Mouse (Mus musculus) frontal cortex, postnatal 25 days (tissue): ENCODE measurements around the gene St3gal3.

Source experiments
- DNase-seq, 2 experiments: peaks; one replicate each; pipeline ENCODE4 v3.0.0; 2022; ENCODE audit warnings: low spot score in 2 of 2

St3gal3 gene

GRCm38 (mm10) chr4:118054615-118055014, 80.1 kb downstream of the St3gal3 start:
- no peak for DNase-seq

- DNase-seq = no peak
These were observed 80.8 kb downstream of the St3gal3 start for GRCm38 (mm10) chr4:118053904-118054303.

GRCm38 (mm10) chr4:118049606-118050302, 85.0 kb downstream of the St3gal3 start:
- DNase-seq = no peak

- DNase-seq = no peak
These were observed 90.2 kb downstream of the St3gal3 start for GRCm38 (mm10) chr4:118044510-118044909.

GRCm38 (mm10) chr4:118043331-118044002, 91.2 kb downstream of the St3gal3 start:
- DNase-seq = no peak

- DNase-seq = no peak
These were observed 91.9 kb downstream of the St3gal3 start for GRCm38 (mm10) chr4:118042671-118043320.

- no peak for DNase-seq
These were observed 93.6 kb downstream of the St3gal3 start for GRCm38 (mm10) chr4:118041145-118041544.

- DNase-seq = no peak
These were observed 94.1 kb downstream of the St3gal3 start for GRCm38 (mm10) chr4:118040650-118041049.

GRCm38 (mm10) chr4:118039964-118040363, 94.8 kb downstream of the St3gal3 start:
- DNase-seq = no peak

GRCm38 (mm10) chr4:118038023-118038422, 96.7 kb downstream of the St3gal3 start:
- no peak for DNase-seq

GRCm38 (mm10) chr4:118037406-118037805, 97.3 kb downstream of the St3gal3 start:
- no peak for DNase-seq

GRCm38 (mm10) chr4:118036531-118036930, 98.2 kb downstream of the St3gal3 start:
- DNase-seq = no peak

GRCm38 (mm10) chr4:118035090-118035489, 99.6 kb downstream of the St3gal3 start:
- no peak for DNase-seq

- no peak for DNase-seq
These were observed 101.7 kb downstream of the St3gal3 start for GRCm38 (mm10) chr4:118033026-118033425.

GRCm38 (mm10) chr4:118031776-118032170, 102.9 kb downstream of the St3gal3 start:
- DNase-seq = no peak

- no peak for DNase-seq
These were observed 103.5 kb downstream of the St3gal3 start for GRCm38 (mm10) chr4:118031132-118031775.

- DNase-seq = no peak
These were observed 104.4 kb downstream of the St3gal3 start for GRCm38 (mm10) chr4:118030330-118030729.

GRCm38 (mm10) chr4:118029892-118030291, 104.8 kb downstream of the St3gal3 start:
- no peak for DNase-seq

- no peak for DNase-seq
These were observed 105.7 kb downstream of the St3gal3 start for GRCm38 (mm10) chr4:118028994-118029393.

- no peak for DNase-seq
These were observed 108.8 kb downstream of the St3gal3 start for GRCm38 (mm10) chr4:118025931-118026330.

- DNase-seq = no peak
These were observed 109.3 kb downstream of the St3gal3 start for GRCm38 (mm10) chr4:118025381-118025780.

- no peak for DNase-seq
These were observed 111.9 kb downstream of the St3gal3 start for GRCm38 (mm10) chr4:118022811-118023210.
